In genomic region chr10:102735207-102735606, GRCm38 (mm10) we compare ENCODE assay signal across 9 mouse cellular contexts.
A peak's percentile ranks its signal among the peaks of the same experiment; 100 is the strongest.
DNase-seq lines count a peak whose midpoint lies in the region; ATAC-seq and TF ChIP-seq lines count a peak whose summit lies in the region.
"Had no signal": no experiment of that assay in that cellular context is flagged by ENCODE, and none has a peak within 500 bp of the region (broad histone marks: within the 10 kb centered on the region; RNA-seq: fewer than 3 reads in every experiment).

No protein-coding gene starts in this region.

- H3K36me3 ChIP-seq in intestine, postnatal 0 days (ENCODE audit: control insufficient read depth, insufficient read depth) = no peaks in the 10 kb centered on the region
- H3K36me3 ChIP-seq in intestine, embryonic 15.5 days = no peaks in the 10 kb centered on the region
- H3K36me3 ChIP-seq in kidney, embryonic 15.5 days = no peaks in the 10 kb centered on the region

- WGBS in intestine, postnatal 0 days = 34% methylated on average over 3 of the region's 3 CpGs
- 42% methylated on average over 3 of the region's 3 CpGs for WGBS in intestine, embryonic 15.5 days
- 52% methylated on average over 3 of the region's 3 CpGs for WGBS in kidney, embryonic 15.5 days

- peak; percentile 73 for TF ChIP-seq CTCF in intestine, postnatal 0 days (IDR thresholded peaks at IDR 0.05; ENCODE audit: low read depth)

- H3K9ac ChIP-seq in intestine, postnatal 0 days (ENCODE audit: low read depth, low read length) = no peak overlapping the region
- H3K9ac ChIP-seq in intestine, embryonic 15.5 days = no peak overlapping the region
- no peak overlapping the region for H3K9ac ChIP-seq in kidney, embryonic 15.5 days

- no peak for ATAC-seq in intestine, postnatal 0 days
- no peak for ATAC-seq in intestine, embryonic 15.5 days
- 0 out of 2 replicates have a peak, but pooled peaks have one; percentile 43 for ATAC-seq in kidney, embryonic 15.5 days (replicated peaks; ENCODE audit: low FRiP score)

- DNase-seq in NIH3T3 (ENCODE audit: low read depth) = peak; percentile 76
- DNase-seq in c-Kit-positive CD71-negative TER-119-negative erythroid progenitor cells, embryonic 14.5 days (ENCODE audit: low read depth) = peak; percentile 10
- peak; percentile 48 for DNase-seq in lung, postnatal 25 days (ENCODE audit: low spot score)
- DNase-seq in ovary, adult 18-20 months (ENCODE audit: low spot score) = no peak
- no peak for DNase-seq in thymus, postnatal 36 days

- no peaks in the 10 kb centered on the region for H3K9me3 ChIP-seq in intestine, postnatal 0 days (ENCODE audit: control insufficient read depth)
- no peaks in the 10 kb centered on the region for H3K9me3 ChIP-seq in intestine, embryonic 15.5 days
- no peaks in the 10 kb centered on the region for H3K9me3 ChIP-seq in kidney, embryonic 15.5 days (replicated peaks)

- H3K27me3 ChIP-seq in intestine, postnatal 0 days (replicated peaks; ENCODE audit: control insufficient read depth, insufficient read depth, low read length) = no peaks in the 10 kb centered on the region
- H3K27me3 ChIP-seq in intestine, embryonic 15.5 days (replicated peaks) = no peaks in the 10 kb centered on the region
- H3K27me3 ChIP-seq in kidney, embryonic 15.5 days = no peaks in the 10 kb centered on the region

- no peak overlapping the region for H3K4me3 ChIP-seq in intestine, postnatal 0 days (ENCODE audit: low read depth, low read length)
- no peak overlapping the region for H3K4me3 ChIP-seq in intestine, embryonic 15.5 days (replicated peaks)
- no peak overlapping the region for H3K4me3 ChIP-seq in kidney, embryonic 15.5 days (replicated peaks)
- H3K4me3 ChIP-seq: myocyte had no signal

- H3K4me2 ChIP-seq in intestine, postnatal 0 days (replicated peaks; ENCODE audit: low read depth) = no peak overlapping the region
- H3K4me2 ChIP-seq in intestine, embryonic 15.5 days (replicated peaks) = no peak overlapping the region
- no peak overlapping the region for H3K4me2 ChIP-seq in kidney, embryonic 15.5 days

- no peaks in the 10 kb centered on the region for H3K4me1 ChIP-seq in intestine, postnatal 0 days (replicated peaks; ENCODE audit: control insufficient read depth, insufficient read depth, low read length)
- H3K4me1 ChIP-seq in intestine, embryonic 15.5 days (replicated peaks) = no peaks in the 10 kb centered on the region
- H3K4me1 ChIP-seq in kidney, embryonic 15.5 days = no peaks in the 10 kb centered on the region

- no peak overlapping the region for H3K27ac ChIP-seq in intestine, postnatal 0 days (ENCODE audit: low read depth, low read length)
- H3K27ac ChIP-seq in intestine, embryonic 15.5 days = no peak overlapping the region
- H3K27ac ChIP-seq in kidney, embryonic 15.5 days = no peak overlapping the region

Comparison
In these comparisons a context has a peak if more than half of its experiments do, and no peak if none do; other contexts are left out.
1. DNase-seq: peak in NIH3T3 (single experiment), c-Kit-positive CD71-negative TER-119-negative erythroid progenitor cells, embryonic 14.5 days (single experiment) and lung, postnatal 25 days (single experiment); none in ovary, adult 18-20 months (single experiment) and thymus, postnatal 36 days (0 of 2).